Mouse (Mus musculus) C2C12 (cell line): ENCODE measurements around the gene Tgfbr3.

Experiments used
- CTCF ChIP-seq: IDR thresholded peaks from one replicate; pipeline ENCODE4 v1.5.1; 2011; ENCODE audit not compliant: control insufficient read depth, insufficient read depth, insufficient read length
- FOSL1 ChIP-seq: IDR thresholded peaks from one replicate; pipeline ENCODE4 v1.8.0; 2011; ENCODE audit warnings: mild to moderate bottlenecking, low read length; ENCODE audit not compliant: poor library complexity, insufficient read depth, severe bottlenecking
- MYOD1 ChIP-seq: IDR thresholded peaks from one replicate; pipeline ENCODE4 v1.6.1; 2011; ENCODE audit warnings: low read depth; ENCODE audit not compliant: control insufficient read depth, insufficient read length
- USF1 ChIP-seq: IDR thresholded peaks from one replicate; pipeline ENCODE4 v1.6.1; 2011; ENCODE audit warnings: low read depth, mild to moderate bottlenecking, control low read depth, moderate library complexity

- TF ChIP-seq CTCF (no peak), MYOD1 (no peak), USF1 (no peak), FOSL1 (no peak)
These were observed 106.7 kb downstream of the Tgfbr3 start for GRCm38 (mm10) chr5:107182721-107183120.
